Mouse (Mus musculus) layer of hippocampus, postnatal 14 days (tissue): ENCODE measurements at regions not wholly inside any gene's neighbourhood (a gene's known extent, or its start where the extent isn't known, plus 50 kb on each side); places are given as distances from the start of the nearest gene placed in this dataset.
A peak's percentile ranks its signal among the peaks of the same experiment; 100 is the strongest.

ENCODE experiments used
- DNase-seq, 2 experiments: peaks; one replicate each; pipeline ENCODE4 v3.0.0; 2021 to 2022; ENCODE audit warnings: low spot score in 2 of 2, mixed read lengths in 1 of 2

- DNase-seq: no peak
Observed at GRCm38 (mm10) chr2:21908813-21909480, 318.4 kb upstream of the Myo3a start.

DNA sequence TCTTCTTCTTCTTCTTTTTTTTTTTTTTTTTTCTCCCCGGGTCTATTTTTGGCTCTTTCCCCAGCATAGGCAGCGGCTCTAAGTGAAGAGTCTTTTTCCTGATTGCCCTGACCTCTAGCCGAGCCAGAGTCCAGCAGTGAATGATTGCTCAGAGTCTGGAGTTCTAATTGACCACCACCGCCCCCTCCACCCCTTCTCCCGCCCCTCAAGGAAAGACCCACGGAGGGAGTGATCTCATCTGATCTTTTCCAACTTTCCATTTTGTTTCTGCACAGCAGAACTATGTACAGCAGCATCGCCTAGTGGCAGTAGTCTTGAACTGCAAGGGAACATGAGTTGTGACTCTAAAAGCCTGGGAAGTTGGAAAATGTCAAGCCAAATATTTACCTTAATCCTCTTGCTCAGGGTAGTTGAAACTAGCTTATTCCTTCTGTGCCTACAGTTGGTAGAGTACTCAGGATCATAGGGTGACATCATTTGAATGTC is 317.8 kb upstream of the Myo3a start:
- peak; percentile 86 to 87 for DNase-seq

DNA sequence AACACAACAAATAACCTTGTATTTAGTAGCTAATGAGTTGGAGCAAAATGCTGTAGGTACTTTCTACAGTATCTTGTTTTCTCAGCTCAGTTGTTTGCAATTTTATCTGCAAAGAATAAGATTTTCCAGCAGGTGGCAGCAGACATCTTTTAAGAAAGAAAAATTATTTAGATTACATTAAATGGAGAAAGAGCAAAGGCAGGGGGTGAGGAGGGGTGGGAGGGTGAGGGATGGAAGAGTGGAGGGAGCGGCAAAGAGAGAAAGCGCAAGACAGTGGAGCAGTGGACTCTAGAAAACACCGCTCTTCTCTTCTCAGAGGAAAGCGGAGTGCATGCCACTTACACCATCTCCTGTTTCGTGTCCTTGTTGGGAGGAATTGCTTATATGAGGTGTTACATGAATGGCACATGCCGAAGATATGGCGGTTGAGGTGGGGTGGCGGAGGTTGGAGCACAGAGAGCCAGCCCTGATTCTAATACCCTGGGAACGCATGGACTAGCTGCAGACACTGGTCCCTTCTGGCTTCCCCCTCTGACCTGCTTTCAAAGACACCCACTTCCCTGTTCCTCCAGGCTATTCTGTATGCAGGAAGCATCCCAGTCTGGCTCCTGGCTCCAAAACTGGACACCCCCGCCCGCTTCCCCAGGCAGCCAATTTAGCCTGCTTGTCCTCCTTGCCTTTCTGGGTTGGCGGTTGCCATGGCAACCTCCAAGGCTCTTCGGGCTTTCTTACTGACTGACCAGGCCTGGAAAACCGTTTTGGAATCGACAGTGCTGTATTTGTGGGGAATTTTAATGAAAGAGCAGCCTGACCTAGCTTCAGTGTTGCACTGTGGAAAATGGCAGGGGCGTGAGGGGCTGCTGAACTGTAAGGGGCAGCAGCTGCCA is 309.3 kb upstream of the Myo3a start:
- DNase-seq: peak; percentile 81 to 91

- peak; percentile 17 to 40 for DNase-seq
Observed at GRCm38 (mm10) chr2:21919091-21919490, 308.2 kb upstream of the Myo3a start.

DNA sequence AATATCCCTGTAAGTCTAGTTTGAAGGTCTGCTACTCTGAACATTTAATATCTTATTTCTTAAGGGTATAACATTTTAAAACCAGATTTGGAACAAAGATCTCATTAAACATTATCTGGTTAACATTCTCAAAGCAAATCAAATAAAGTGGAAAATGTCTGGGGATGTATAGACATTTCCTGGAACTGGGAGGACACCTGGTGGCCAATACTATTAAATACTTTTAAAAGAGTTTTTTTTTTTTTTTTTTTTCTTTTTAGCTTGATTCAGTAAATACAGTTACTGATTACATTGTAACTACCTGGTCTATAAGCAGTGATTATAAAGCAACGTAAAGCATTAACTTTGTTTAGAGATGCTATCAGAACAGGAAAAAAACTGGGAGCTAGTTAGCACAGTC is 299.6 kb upstream of the Myo3a start:
- no peak for DNase-seq

- no peak for DNase-seq
Observed at GRCm38 (mm10) chr2:21939993-21940392, 287.3 kb upstream of the Myo3a start.

DNA sequence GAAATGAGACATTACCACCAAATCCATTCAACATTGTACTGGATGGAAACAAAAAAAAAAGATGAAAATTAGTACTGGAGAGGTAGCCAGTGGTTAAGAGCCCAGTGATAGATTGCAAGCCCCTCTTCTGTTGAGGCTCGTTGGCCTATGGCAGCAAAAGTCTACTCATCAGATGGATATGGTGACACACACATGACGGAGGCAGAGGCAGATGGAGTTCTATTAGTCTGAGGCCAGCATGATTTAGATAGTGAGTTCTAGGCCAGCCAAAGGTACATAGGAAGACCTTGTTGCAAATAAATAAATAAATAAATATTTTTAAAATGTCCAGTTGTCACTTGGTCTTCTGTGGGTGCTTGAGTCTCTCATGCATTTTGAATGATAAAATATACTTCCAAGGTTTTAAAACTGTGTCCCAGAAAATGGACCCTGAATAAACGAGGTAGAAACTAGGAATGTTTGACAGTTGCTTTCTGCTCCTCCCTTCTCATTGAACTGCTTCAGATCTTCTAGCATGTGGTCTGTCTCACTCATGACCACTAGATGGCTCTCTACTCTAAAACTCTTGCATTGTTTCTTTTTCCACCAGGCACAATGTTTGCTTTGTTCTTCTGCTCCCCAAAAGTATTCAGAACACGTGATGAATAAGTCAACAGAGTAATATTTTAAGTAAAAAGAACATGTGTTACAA is 286.4 kb upstream of the Myo3a start:
- DNase-seq: peak in 1 of 2 experiments; percentile 73

GRCm38 (mm10) chr2:21941488-21942000 is 285.8 kb upstream of the Myo3a start:
- DNase-seq: no peak

GRCm38 (mm10) chr2:21943676-21944075 is 283.6 kb upstream of the Myo3a start:
- no peak for DNase-seq

- no peak for DNase-seq
Observed at GRCm38 (mm10) chr2:21946484-21946883, 280.8 kb upstream of the Myo3a start.

DNA sequence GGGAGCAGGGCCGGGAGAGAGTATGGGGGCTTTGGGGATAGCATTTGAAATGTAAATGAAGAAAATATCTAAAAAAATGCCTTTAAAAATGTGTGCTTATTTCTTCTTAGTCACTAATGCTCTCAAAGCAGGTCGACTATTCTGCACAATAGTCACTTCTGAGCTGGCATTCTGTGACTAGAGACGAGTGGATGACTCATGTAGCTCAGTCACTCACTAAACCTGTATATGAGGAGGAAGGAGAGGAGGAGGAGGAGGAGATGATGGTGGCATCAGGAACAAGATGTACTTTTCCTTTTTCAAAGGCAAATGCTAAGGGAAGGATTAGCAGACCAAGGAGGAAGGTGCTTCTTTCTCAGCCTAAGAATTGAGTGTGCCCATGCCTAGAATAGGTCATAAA is 276.0 kb upstream of the Myo3a start:
- DNase-seq: no peak

- DNase-seq: no peak
Observed at GRCm38 (mm10) chr2:21956112-21956963, 271.0 kb upstream of the Myo3a start.

- DNase-seq: peak; percentile 29 to 81
Observed at GRCm38 (mm10) chr2:21958365-21958764, 268.9 kb upstream of the Myo3a start.

DNA sequence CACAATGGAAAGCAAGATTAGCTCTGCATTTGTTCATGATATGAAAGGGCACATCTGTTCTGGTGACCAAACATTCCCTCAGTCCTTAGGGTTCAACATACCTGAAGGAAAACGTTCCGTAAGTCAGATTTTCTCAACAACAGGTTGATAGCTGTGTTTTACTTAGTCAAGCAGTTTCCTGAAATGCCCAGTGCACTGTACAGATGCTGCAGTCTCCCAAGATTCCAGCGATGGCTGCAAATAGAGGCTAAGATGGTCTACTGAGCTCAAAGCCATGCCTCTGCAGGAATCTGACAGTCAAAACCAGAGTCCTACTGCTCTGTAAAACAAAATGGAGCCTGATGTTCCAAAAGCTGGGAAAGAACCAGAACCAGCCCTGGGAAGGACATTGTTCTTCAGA is 268.5 kb upstream of the Myo3a start:
- DNase-seq: no peak

DNA sequence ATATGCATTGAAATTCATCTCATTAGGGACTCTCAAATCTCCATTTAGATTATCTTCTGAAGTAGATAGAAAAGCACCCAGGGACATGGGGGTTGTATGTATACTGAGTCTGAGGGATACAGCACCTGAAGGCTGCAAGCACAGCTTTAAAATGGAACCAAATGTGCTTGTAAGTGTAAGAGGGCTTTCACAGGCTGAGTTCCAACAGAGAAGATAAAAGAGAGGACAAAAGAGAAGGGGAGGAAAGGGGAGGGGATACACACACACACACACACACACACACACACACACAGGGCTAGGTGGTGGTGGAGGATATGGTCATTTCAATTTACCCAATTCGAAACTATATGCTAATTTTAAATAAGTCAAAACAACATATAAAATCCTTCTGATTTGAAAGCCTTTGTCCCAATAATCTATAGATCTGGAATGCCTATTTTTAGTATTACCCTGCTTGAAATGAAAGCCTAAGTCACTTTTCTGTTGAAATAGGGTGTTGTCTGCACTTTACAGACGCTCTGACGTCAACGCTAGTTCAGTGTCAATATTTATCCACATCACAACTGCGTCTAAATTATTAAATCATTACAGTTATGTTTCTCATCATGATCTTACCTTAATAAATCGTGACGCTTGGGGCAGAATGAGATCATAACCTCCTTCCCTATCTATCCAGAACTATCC is 263.8 kb upstream of the Myo3a start:
- no peak for DNase-seq

DNA sequence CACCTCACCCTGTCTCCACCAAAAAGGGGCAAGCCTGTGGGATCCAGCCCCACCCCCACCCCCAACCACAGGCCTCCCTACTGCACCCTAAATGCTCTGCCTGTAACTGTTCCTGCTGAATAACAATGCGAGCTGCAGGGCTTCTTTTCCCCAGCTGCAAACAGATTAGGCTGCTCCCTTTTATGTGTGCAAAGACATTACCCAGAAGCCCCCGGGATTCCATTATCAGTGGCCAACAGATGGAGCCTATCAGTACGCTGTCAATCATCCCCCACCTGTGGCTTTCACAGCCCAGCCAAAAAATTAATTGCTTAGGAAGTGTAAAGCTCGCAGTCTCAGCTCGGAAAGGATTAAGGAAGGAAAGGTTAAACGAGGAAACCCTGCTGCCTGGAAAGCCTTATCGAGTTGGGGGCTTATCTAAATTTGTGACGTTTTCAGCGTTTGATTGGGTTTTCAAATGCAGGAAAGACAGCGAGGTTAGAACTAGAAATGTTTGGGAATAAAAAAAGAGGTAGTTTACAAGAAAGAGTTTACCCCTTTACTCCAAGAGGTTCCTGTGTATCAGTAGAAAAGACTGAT is 263.2 kb upstream of the Myo3a start:
- peak; percentile 18 to 41 for DNase-seq

- DNase-seq: no peak
Observed at GRCm38 (mm10) chr2:21970774-21971406, 256.4 kb upstream of the Myo3a start.

- DNase-seq: no peak
Observed at GRCm38 (mm10) chr2:21974599-21974998, 252.7 kb upstream of the Myo3a start.

- DNase-seq: no peak
Observed at GRCm38 (mm10) chr2:21975547-21975946, 251.8 kb upstream of the Myo3a start.
